Mouse (Mus musculus) intestine, embryonic 16.5 days (tissue): ENCODE measurements around the gene Suv39h2. TPM values are rescaled to one million over a fixed set of nuclear protein-coding genes. Genes with fewer than 3 reads are reported as not detected.
A peak's percentile ranks its signal among the peaks of the same experiment; 100 is the strongest.

Experiments
- ATAC-seq: fragments of 200-750 bp; cut with Nextera tagmentation; 2 replicates; pipeline ENCODE4 v1.8.0; 2017; ENCODE audit warnings: moderate TSS enrichment, moderate library complexity
- H3K27ac ChIP-seq: fragments of 300-500 bp; sonication (generic); 2 replicates; pipeline ENCODE4 v1.5.1; 2014; ENCODE audit warnings: mild to moderate bottlenecking, low read length
- H3K27me3 ChIP-seq: fragments of 300-500 bp; sonication (generic); replicated peaks from 2 replicates; pipeline ENCODE4 v1.6.1; 2014; ENCODE audit warnings: low read length, control low read depth, mixed read lengths; ENCODE audit not compliant: control insufficient read depth, insufficient read depth
- H3K36me3 ChIP-seq: fragments of 300-500 bp; sonication (generic); 2 replicates; pipeline ENCODE4 v1.6.1; 2014; ENCODE audit warnings: low read length, control low read depth; ENCODE audit not compliant: control insufficient read depth, insufficient read depth
- H3K4me1 ChIP-seq: fragments of 300-500 bp; sonication (generic); 2 replicates; pipeline ENCODE4 v1.6.1; 2014; ENCODE audit warnings: low read length, control low read depth, mixed read lengths; ENCODE audit not compliant: control insufficient read depth, insufficient read depth
- H3K4me2 ChIP-seq: fragments of 300-500 bp; sonication (generic); 2 replicates; pipeline ENCODE4 v1.6.1; 2014; ENCODE audit warnings: low read depth, low read length, control low read depth
- H3K4me3 ChIP-seq: fragments of 300-500 bp; sonication (generic); 2 replicates; pipeline ENCODE4 v1.5.1; 2014; ENCODE audit warnings: mild to moderate bottlenecking, low read length
- H3K9ac ChIP-seq: fragments of 300-500 bp; sonication (generic); 2 replicates; pipeline ENCODE4 v1.6.1; 2014; ENCODE audit warnings: low read depth, low read length
- H3K9me3 ChIP-seq: fragments of 300-500 bp; sonication (generic); 2 replicates; pipeline ENCODE4 v1.6.1; 2016; ENCODE audit warnings: low read length, control low read depth; ENCODE audit not compliant: control insufficient read depth
- WGBS: fragments of 180-500 bp; shearing (Covaris S2); extraction: QIAGEN DNeasy Blood & Tissue Kit; methylation state at CpG from one replicate; pipeline ENCODE4 v1.1.7; 2014; 5-methylcytosine and 5-hydroxymethylcytosine counted together
- polyA plus RNA-seq: library from polyadenylated mRNA; unstranded; fragments of >200 nt; fragmentation: Nextera tagmentation; extraction: Ambion mirVana; gene quantifications from 2 replicates; pipeline ENCODE4 v1.2.1, GENCODE M21; 2015

The Suv39h2 gene
- polyA plus RNA-seq, 1 experiment from 2014 or later = 8.3 TPM

GRCm38 (mm10) chr2:3475746-3476251 is 968 bp upstream of the Suv39h2 start:
- Histone ChIP-seq H3K27ac (no peak overlapping the region), H3K9ac (no peak overlapping the region), H3K4me1 (peaks cover 6% of the 10 kb centered on the region), H3K4me3 (no peak overlapping the region), H3K36me3 (no peaks in the 10 kb centered on the region), H3K27me3 (no peaks in the 10 kb centered on the region), H3K9me3 (no peaks in the 10 kb centered on the region), H3K4me2 (no peak overlapping the region)
- no peak for ATAC-seq
- WGBS = 58% methylated on average over 3 of the region's 3 CpGs

GRCm38 (mm10) chr2:3474361-3474805 is 448 bp downstream of the Suv39h2 start:
- H3K4me1 ChIP-seq = peaks cover 6% of the 10 kb centered on the region
- H3K36me3 ChIP-seq = no peaks in the 10 kb centered on the region
- peak overlapping the region; percentile 84 for H3K9ac ChIP-seq
- WGBS = under 1% methylated on average over 46 of the region's 46 CpGs
- peak overlapping the region; percentile 83 for H3K4me2 ChIP-seq
- peak; percentile 81 for ATAC-seq
- H3K27me3 ChIP-seq = no peaks in the 10 kb centered on the region
- H3K9me3 ChIP-seq = no peaks in the 10 kb centered on the region
- peak overlapping the region; percentile 79 for H3K4me3 ChIP-seq
- peak overlapping the region; percentile 85 for H3K27ac ChIP-seq

GRCm38 (mm10) chr2:3473891-3474290 is 940 bp downstream of the Suv39h2 start:
- H3K9ac ChIP-seq = peak overlapping the region; percentile 84
- no peaks in the 10 kb centered on the region for H3K27me3 ChIP-seq
- WGBS = under 1% methylated on average over 12 of the region's 12 CpGs
- no peaks in the 10 kb centered on the region for H3K36me3 ChIP-seq
- no peak for ATAC-seq
- no peaks in the 10 kb centered on the region for H3K9me3 ChIP-seq
- H3K4me1 ChIP-seq = peaks cover 6% of the 10 kb centered on the region
- peak overlapping the region; percentile 85 for H3K27ac ChIP-seq
- peak overlapping the region; percentile 83 for H3K4me2 ChIP-seq
- H3K4me3 ChIP-seq = peak overlapping the region; percentile 79

- H3K4me2 ChIP-seq = no peak overlapping the region
Measured at GRCm38 (mm10) chr2:3456590-3456989, 18.2 kb downstream of the Suv39h2 start.

GRCm38 (mm10) chr2:3453096-3453495 is 21.7 kb downstream of the Suv39h2 start:
- peaks cover 4% of the 10 kb centered on the region for H3K36me3 ChIP-seq
- no peaks in the 10 kb centered on the region for H3K4me1 ChIP-seq
- no peak overlapping the region for H3K9ac ChIP-seq
- H3K4me2 ChIP-seq = no peak overlapping the region
- no peak for ATAC-seq
- WGBS = 90% methylated on average over 3 of the region's 3 CpGs
- no peak overlapping the region for H3K4me3 ChIP-seq
- H3K27ac ChIP-seq = no peak overlapping the region
- H3K9me3 ChIP-seq = no peaks in the 10 kb centered on the region
- H3K27me3 ChIP-seq = no peaks in the 10 kb centered on the region

More at GRCm38 (mm10) chr2:3456590-3456989, 18.2 kb downstream of the Suv39h2 start:
- Histone ChIP-seq H3K9ac (no peak overlapping the region), H3K27me3 (no peaks in the 10 kb centered on the region), H3K36me3 (peaks cover 8% of the 10 kb centered on the region), H3K4me3 (no peak overlapping the region), H3K4me1 (no peaks in the 10 kb centered on the region), H3K9me3 (no peaks in the 10 kb centered on the region), H3K27ac (no peak overlapping the region)
- WGBS = 87% methylated on average over 4 of the region's 4 CpGs
- no peak for ATAC-seq

- H3K27me3 ChIP-seq = no peaks in the 10 kb centered on the region
- ATAC-seq = no peak
- no peak overlapping the region for H3K4me2 ChIP-seq
- H3K9me3 ChIP-seq = no peaks in the 10 kb centered on the region
- no peak overlapping the region for H3K27ac ChIP-seq
- no peak overlapping the region for H3K4me3 ChIP-seq
- WGBS = 56% methylated on average over 2 of the region's 2 CpGs
- peaks cover 7% of the 10 kb centered on the region; the same call in 1 of the 2 replicates for H3K36me3 ChIP-seq
- H3K4me1 ChIP-seq = no peaks in the 10 kb centered on the region
- H3K9ac ChIP-seq = no peak overlapping the region
Measured at GRCm38 (mm10) chr2:3449431-3449830, 25.4 kb downstream of the Suv39h2 start.

GRCm38 (mm10) chr2:3445984-3446383 is 28.8 kb downstream of the Suv39h2 start:
- Histone ChIP-seq H3K4me1 (no peaks in the 10 kb centered on the region), H3K4me3 (no peak overlapping the region), H3K4me2 (no peak overlapping the region), H3K9me3 (no peaks in the 10 kb centered on the region), H3K9ac (no peak overlapping the region), H3K27me3 (no peaks in the 10 kb centered on the region), H3K27ac (no peak overlapping the region), H3K36me3 (0 out of 2 replicates have a peak, but pooled peaks cover 3% of the 10 kb centered on the region)
- WGBS = 82% methylated on average over 4 of the region's 4 CpGs
- no peak for ATAC-seq

- no peak overlapping the region for H3K27ac ChIP-seq
- H3K9me3 ChIP-seq = no peaks in the 10 kb centered on the region
- H3K9ac ChIP-seq = no peak overlapping the region
- 0 out of 2 replicates have a peak, but pooled peaks cover 3% of the 10 kb centered on the region for H3K36me3 ChIP-seq
- no peaks in the 10 kb centered on the region for H3K4me1 ChIP-seq
- no peak overlapping the region for H3K4me2 ChIP-seq
- no peaks in the 10 kb centered on the region for H3K27me3 ChIP-seq
- no peak overlapping the region for H3K4me3 ChIP-seq
- WGBS = 65% methylated on average over 7 of the region's 7 CpGs
- no peak for ATAC-seq
Measured at GRCm38 (mm10) chr2:3444206-3444605, 30.6 kb downstream of the Suv39h2 start.

- no peak overlapping the region for H3K27ac ChIP-seq
- 69% methylated on average over 7 of the region's 7 CpGs for WGBS
- no peaks in the 10 kb centered on the region for H3K9me3 ChIP-seq
- ATAC-seq = no peak
- H3K27me3 ChIP-seq = no peaks in the 10 kb centered on the region
- H3K4me2 ChIP-seq = no peak overlapping the region
- H3K36me3 ChIP-seq = no peaks in the 10 kb centered on the region
- H3K4me1 ChIP-seq = no peaks in the 10 kb centered on the region
- H3K9ac ChIP-seq = no peak overlapping the region
- no peak overlapping the region for H3K4me3 ChIP-seq
Measured at GRCm38 (mm10) chr2:3437956-3438355, 36.9 kb downstream of the Suv39h2 start.
